Mouse (Mus musculus) olfactory bulb, adult 2 months (tissue): Measurements from ENCODE around the gene Alox5ap. TPM values are rescaled to one million over a fixed set of nuclear protein-coding genes. Genes with fewer than 3 reads are reported as not detected.
A peak's percentile ranks its signal among the peaks of the same experiment; 100 is the strongest.

ENCODE experiments used
- H3K27ac ChIP-seq: fragments of 200-500 bp; 2 replicates; pipeline ENCODE4 v1.5.1; 2012; ENCODE audit warnings: low read depth, low read length; ENCODE audit not compliant: insufficient read depth
- H3K4me1 ChIP-seq: fragments of 200-500 bp; 2 replicates; pipeline ENCODE4 v1.6.1; 2012; ENCODE audit warnings: low read length; ENCODE audit not compliant: control insufficient read depth, insufficient read depth
- H3K4me3 ChIP-seq: fragments of 200-500 bp; 2 replicates; pipeline ENCODE4 v1.5.1; 2012; ENCODE audit warnings: mild to moderate bottlenecking, low read depth, low read length, moderate library complexity; ENCODE audit not compliant: insufficient read depth
- CTCF ChIP-seq: fragments of 200-500 bp; IDR thresholded peaks from 2 replicates; pipeline ENCODE4 v1.5.1; 2012; ENCODE audit warnings: low read depth, mild to moderate bottlenecking, low read length, moderate library complexity; ENCODE audit not compliant: insufficient read depth
- POLR2A ChIP-seq: fragments of 200-500 bp; IDR thresholded peaks from 2 replicates; pipeline ENCODE4 v1.6.1; 2012; ENCODE audit warnings: mild to moderate bottlenecking, low read depth, low read length, moderate library complexity; ENCODE audit not compliant: insufficient read depth
- WGBS: fragments of 180-500 bp; shearing (Covaris S2); methylation state at CpG from one replicate; pipeline ENCODE4 v1.1.7; 2018; 5-methylcytosine and 5-hydroxymethylcytosine counted together
- polyA plus RNA-seq: library from polyadenylated mRNA; stranded (reverse); fragments of >200 nt; gene quantifications from 2 replicates; pipeline ENCODE4 v1.2.4, GENCODE M21; 2012; ENCODE audit warnings: low replicate concordance; ENCODE audit not compliant: missing spikeins, insufficient read depth, insufficient read length

The Alox5ap gene
- polyA plus RNA-seq, 1 experiment, result not detected

DNA sequence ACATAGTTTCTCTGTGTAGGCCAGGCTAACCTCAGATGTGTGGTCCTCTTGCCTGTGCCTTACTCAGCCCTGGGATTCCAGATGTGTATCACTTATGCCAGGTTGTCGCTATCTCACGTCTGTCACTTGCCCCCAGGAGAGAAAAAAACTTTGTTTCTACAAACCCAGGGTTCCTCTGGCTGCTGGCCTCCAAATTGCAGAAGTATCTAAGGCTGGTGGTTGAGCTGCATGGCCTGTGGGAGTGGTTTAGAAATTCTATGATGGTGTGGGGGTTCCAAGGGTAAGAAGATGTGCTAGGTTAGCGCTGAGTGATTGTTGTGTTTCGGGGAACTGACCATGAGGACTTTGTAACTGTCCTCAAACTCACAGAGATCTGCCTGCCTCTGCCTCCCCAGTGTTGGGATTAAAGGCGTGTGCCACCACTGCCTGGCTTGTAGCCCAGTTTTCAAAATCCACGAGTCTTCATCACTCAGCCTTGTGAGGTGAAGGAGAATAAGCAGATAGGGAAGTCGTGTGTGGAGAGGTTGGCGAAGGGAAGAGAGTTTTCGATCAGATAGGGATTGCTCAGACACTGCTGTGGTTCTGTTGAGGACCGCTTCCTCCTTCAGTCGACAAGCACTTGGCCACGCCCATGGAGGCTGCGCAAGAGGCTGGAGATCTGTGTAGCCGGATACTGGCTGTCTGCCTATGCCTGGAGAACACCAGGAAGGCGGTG lies 10.0 kb downstream of the Alox5ap start:
- no peak overlapping the region for H3K4me3 ChIP-seq
- no peak overlapping the region for H3K27ac ChIP-seq
- peaks cover 6% of the 10 kb centered on the region; the same call in 1 of the 2 replicates for H3K4me1 ChIP-seq
- no peak for TF ChIP-seq CTCF
- TF ChIP-seq POLR2A, result no peak
- 92% methylated on average over 15 of the region's 15 CpGs for WGBS

DNA sequence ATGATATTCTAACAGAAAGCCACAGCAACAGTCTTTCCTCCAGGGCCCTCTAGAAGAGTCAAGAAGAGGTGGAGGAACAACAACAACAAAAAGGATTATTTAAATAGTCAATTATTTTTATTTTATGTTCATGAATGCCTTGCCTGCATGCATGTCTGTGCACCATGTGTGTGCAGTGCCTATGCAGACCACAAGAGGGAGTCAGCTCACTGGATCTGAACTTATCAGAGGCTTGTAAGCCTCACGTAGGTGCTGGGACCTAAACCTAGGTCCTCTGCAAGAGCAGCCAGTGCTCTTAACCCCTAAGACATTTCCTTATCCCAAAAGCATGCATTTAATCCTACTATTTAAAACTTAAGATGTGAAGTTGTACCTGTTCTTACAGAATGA lies 10.5 kb downstream of the Alox5ap start:
- WGBS, result 95% methylated on average over 1 of the region's 1 CpGs
- no peak overlapping the region for H3K4me3 ChIP-seq
- TF ChIP-seq CTCF (no peak), POLR2A (no peak)
- H3K27ac ChIP-seq, result no peak overlapping the region
- peaks cover 8% of the 10 kb centered on the region; the same call in 1 of the 2 replicates for H3K4me1 ChIP-seq

DNA sequence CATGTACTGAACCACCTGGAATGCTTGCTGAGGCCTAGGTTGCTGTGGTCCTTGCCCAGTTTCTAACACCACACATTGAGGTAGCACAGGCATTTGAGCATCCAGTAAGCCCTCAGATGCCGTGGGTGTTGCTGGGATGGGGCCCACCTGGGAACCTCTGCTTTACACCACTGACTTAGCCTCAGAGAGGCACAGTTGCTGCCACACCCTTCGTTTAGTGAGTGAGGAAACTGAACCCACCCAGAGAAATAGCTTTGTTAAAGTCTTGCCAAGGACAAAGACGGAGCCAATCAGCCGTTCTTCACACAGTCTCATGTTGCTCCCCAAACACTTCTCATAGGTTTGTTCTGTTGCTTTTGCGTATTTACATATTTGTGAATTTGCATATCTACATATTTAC lies 13.0 kb downstream of the Alox5ap start:
- Histone ChIP-seq H3K4me1 (peaks cover 8% of the 10 kb centered on the region; the same call in 1 of the 2 replicates), H3K27ac (no peak overlapping the region), H3K4me3 (no peak overlapping the region)
- TF ChIP-seq CTCF (no peak), POLR2A (no peak)
- 90% methylated on average over 5 of the region's 5 CpGs for WGBS

DNA sequence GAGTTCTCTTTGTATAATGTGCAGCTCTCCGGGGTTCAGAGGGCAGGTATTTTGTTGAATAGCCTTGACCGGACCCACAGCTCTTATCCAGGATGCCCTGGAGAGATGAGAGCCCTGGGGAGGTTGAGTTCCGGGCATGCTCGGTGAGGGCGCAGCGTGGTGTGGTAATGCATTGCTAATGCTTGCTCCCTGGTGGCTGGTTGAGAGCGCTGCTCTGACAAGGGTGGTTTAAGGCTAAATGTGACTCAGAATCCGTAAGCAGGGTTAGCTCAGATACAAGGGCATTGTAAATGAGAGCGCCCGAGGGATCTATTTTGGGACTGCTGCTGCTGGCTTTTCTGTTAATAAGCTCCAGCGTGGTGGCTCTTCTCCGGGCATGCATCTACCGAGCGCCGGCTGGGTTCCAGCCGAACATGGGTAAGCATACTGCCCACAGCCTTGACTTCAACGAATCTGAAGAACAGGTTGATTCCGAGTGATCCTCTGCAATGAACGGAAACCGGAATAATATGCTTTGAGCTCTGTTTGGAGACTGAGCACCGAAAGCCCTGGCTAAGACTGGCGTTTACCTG lies 14.8 kb downstream of the Alox5ap start:
- Histone ChIP-seq H3K27ac (peak overlapping the region; percentile 95), H3K4me3 (peak overlapping the region; percentile 21; the same call in 1 of the 2 replicates), H3K4me1 (peaks cover 8% of the 10 kb centered on the region; the same call in 1 of the 2 replicates)
- TF ChIP-seq POLR2A, result 0 out of 2 replicates have a peak, but pooled peaks have one; percentile 9
- no peak for TF ChIP-seq CTCF
- 14% methylated on average over 22 of the region's 22 CpGs for WGBS

DNA sequence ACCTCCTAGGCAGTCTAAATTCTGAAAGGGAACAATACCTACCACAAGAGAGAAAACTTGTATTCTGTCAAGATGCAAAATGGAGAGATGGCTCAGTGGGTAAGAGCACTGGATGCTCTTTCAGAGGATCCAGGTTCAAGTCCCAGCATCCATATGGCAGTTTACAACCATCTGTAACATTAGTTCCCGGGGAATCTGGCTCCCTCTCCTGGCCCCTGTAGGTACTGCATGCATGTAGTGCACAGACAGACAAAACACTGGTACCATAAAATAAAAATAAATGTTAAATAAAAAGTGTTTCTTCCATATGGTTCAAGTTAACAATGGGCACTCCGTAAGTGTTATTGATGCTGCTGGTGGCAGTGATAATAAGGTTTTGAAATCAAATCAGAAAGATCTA lies 18.4 kb downstream of the Alox5ap start:
- no peak overlapping the region for H3K27ac ChIP-seq
- no peak overlapping the region for H3K4me3 ChIP-seq
- TF ChIP-seq POLR2A (no peak), CTCF (no peak)
- peaks cover 14% of the 10 kb centered on the region; the same call in 1 of the 2 replicates for H3K4me1 ChIP-seq
- WGBS, result 87% methylated on average over 2 of the region's 2 CpGs

DNA sequence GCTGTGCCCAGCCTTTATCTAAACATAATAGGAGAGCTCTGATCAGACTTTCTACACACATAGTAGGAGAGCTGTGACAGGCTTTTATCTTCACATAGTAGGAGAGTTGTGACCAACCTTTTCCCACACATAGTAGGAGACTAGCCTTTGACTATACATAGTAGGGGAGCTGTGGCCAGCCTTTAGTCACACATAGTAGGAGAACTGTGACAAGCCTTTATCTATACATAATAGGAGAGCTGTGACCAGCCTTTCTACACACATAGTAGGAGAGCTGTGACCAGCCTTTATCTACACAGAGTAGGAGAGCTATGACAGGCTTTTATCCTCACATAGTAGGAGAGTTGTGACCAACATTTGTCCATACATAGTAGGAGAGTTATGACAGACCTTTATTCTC lies 19.3 kb downstream of the Alox5ap start:
- H3K4me1 ChIP-seq, result peaks cover 13% of the 10 kb centered on the region; the same call in 1 of the 2 replicates
- H3K4me3 ChIP-seq, result no peak overlapping the region
- no peak for TF ChIP-seq POLR2A
- no peak for TF ChIP-seq CTCF
- no peak overlapping the region for H3K27ac ChIP-seq

DNA sequence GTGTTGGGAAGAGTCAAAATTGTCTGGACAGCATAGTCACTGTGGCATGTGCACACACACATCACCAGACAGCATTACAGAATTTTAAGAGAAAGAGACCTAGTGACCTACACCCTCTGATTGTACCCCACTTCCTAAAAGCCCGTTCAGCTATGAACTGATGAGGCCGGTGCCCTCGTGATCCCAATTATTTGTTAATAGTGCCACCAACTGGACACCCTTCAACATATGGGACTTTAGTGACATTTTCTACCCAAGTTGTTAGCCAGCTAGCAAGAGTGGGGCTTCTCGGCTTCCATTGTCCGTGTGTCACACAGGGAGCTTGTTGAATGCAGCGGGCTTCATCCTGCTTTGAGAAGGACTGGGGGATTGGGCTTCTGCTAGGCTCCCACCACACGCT lies 21.5 kb downstream of the Alox5ap start:
- H3K27ac ChIP-seq, result no peak overlapping the region
- TF ChIP-seq POLR2A (no peak), CTCF (no peak)
- WGBS, result 66% methylated on average over 7 of the region's 7 CpGs
- H3K4me1 ChIP-seq, result peaks cover 5% of the 10 kb centered on the region; the same call in 1 of the 2 replicates
- no peak overlapping the region for H3K4me3 ChIP-seq

DNA sequence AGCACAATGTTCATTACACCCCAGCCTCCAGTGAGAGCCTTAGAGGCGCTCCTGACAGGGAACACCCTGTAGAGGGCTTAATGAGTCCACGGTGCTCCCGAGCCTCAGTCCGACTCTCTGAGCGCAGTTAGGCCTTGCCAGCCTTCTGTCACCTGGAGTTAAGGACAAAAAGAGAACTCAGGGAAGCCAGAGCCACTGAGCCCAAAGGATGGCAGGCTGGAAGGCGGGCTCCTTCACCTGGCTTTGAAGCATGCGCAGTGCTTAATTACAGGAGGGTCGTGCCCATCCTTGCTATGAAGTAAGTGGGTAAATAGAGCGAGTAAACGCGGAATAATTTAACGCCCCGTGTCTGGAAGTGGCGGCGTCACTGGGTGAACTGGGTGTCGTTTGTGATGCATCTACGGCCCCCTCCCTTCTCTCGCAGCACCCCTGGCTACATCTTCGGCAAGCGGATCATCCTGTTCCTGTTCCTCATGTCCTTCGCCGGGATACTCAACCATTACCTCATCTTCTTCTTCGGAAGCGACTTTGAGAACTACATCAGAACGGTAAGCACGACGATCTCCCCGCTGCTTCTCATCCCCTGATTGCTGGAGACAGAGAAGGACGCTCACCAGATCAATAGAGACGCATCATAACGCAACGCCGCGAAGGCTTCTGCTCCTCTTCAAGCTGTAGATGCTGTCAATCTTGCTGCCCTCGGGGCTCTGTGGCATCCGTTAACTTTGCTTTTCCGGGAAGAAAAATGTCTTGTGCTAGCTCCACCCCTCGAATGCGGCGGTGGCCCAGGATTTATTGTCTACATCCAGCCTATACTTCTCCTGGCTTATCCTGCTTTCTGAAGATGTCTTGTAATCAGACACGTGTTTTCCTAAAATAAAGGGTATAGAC lies 22.8 kb downstream of the Alox5ap start:
- Histone ChIP-seq H3K4me1 (peaks cover 5% of the 10 kb centered on the region; the same call in 1 of the 2 replicates), H3K27ac (no peak overlapping the region), H3K4me3 (peak overlapping the region; percentile 35)
- WGBS, result 24% methylated on average over 41 of the region's 41 CpGs
- no peak for TF ChIP-seq POLR2A
- no peak for TF ChIP-seq CTCF

DNA sequence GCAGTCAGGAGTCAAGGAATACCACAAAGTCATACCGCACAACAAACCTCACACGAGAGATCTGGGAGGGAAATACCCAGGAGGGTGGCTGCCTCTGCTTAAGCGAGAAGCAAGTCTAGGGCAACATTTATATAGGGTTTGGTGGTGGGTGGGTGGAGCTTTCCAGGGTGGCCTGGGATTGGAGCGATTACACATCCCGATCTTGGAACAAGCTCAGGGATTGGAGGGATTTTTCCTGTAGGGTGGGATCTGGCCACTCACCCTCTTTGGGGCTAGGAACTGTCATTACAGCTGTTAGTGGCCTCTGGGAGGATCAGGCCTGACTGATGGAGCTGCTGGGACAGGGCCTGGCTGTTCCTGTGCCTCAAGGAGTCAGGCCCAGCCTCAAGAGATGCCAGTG lies 26.7 kb downstream of the Alox5ap start:
- TF ChIP-seq CTCF (no peak), POLR2A (no peak)
- Histone ChIP-seq H3K4me3 (no peak overlapping the region), H3K4me1 (peaks cover 5% of the 10 kb centered on the region; the same call in 1 of the 2 replicates), H3K27ac (no peak overlapping the region)
- 94% methylated on average over 5 of the region's 5 CpGs for WGBS
